Mouse (Mus musculus) left cerebral cortex, adult 9 months (tissue): ENCODE measurements at regions not wholly inside any gene's neighbourhood (a gene's known extent, or its start where the extent isn't known, plus 50 kb on each side); places are given as distances from the start of the nearest gene placed in this dataset.

ENCODE experiments used
- DNase-seq, 2 experiments: peaks; one replicate each; pipeline ENCODE4 v3.0.0; 2022; ENCODE audit warnings: low spot score in 2 of 2

- DNase-seq = no peak
Observed at GRCm38 (mm10) chr13:43913476-43913875, 128.9 kb downstream of the Cd83 start.

GRCm38 (mm10) chr13:43919781-43920420 lies 135.3 kb downstream of the Cd83 start:
- DNase-seq = no peak

GRCm38 (mm10) chr13:43930081-43930981 lies 145.8 kb downstream of the Cd83 start:
- no peak for DNase-seq

- DNase-seq = no peak
Observed at GRCm38 (mm10) chr13:43932946-43933345, 148.4 kb downstream of the Cd83 start.

GRCm38 (mm10) chr13:43935284-43935683 lies 150.7 kb downstream of the Cd83 start:
- no peak for DNase-seq

- DNase-seq = no peak
Observed at GRCm38 (mm10) chr13:43936504-43936903, 151.9 kb downstream of the Cd83 start.

GRCm38 (mm10) chr13:43938611-43939010 lies 154.0 kb downstream of the Cd83 start:
- no peak for DNase-seq

- no peak for DNase-seq
Observed at GRCm38 (mm10) chr13:43939375-43939774, 154.8 kb downstream of the Cd83 start.

- no peak for DNase-seq
Observed at GRCm38 (mm10) chr13:43941731-43942130, 157.2 kb downstream of the Cd83 start.

GRCm38 (mm10) chr13:43948606-43949005 lies 164.0 kb downstream of the Cd83 start:
- no peak for DNase-seq

- no peak for DNase-seq
Observed at GRCm38 (mm10) chr13:43949740-43950643, 165.4 kb downstream of the Cd83 start.

GRCm38 (mm10) chr13:43952491-43952890 lies 167.9 kb downstream of the Cd83 start:
- DNase-seq = no peak

GRCm38 (mm10) chr13:43952972-43953592 lies 168.5 kb downstream of the Cd83 start:
- DNase-seq = no peak

- DNase-seq = no peak
Observed at GRCm38 (mm10) chr13:43954714-43955393, 170.3 kb downstream of the Cd83 start.

GRCm38 (mm10) chr13:43957046-43957445 lies 172.5 kb downstream of the Cd83 start:
- no peak for DNase-seq

GRCm38 (mm10) chr13:43959121-43959572 lies 174.6 kb downstream of the Cd83 start:
- no peak for DNase-seq

- no peak for DNase-seq
Observed at GRCm38 (mm10) chr13:43961047-43961690, 176.6 kb downstream of the Cd83 start.

- DNase-seq = no peak
Observed at GRCm38 (mm10) chr13:43961987-43962386, 177.4 kb downstream of the Cd83 start.

GRCm38 (mm10) chr13:43963321-43963720 lies 178.7 kb downstream of the Cd83 start:
- DNase-seq = no peak

- DNase-seq = no peak
Observed at GRCm38 (mm10) chr13:43965256-43965905, 180.8 kb downstream of the Cd83 start.
